Mouse (Mus musculus) heart, postnatal 0 days (tissue): ENCODE results near the gene Galnt7. TPM values are rescaled to one million over a fixed set of nuclear protein-coding genes. Genes with fewer than 3 reads are reported as not detected.

Experiments used
- ATAC-seq: fragments of 200-750 bp; cut with Nextera tagmentation; 2 replicates; pipeline ENCODE4 v1.8.0; 2017; ENCODE audit warnings: low read depth, moderate number of reproducible peaks, moderate library complexity; ENCODE audit not compliant: insufficient read depth
- DNase-seq: peaks from one replicate; pipeline ENCODE4 v3.0.0-alpha.2; 2016; ENCODE audit warnings: low spot score
- H3K27ac ChIP-seq: fragments of 300-500 bp; sonication (generic); 2 replicates; pipeline ENCODE4 v1.5.1; 2014; ENCODE audit warnings: low read depth, mild to moderate bottlenecking
- H3K27me3 ChIP-seq: fragments of 300-500 bp; sonication (generic); 2 replicates; pipeline ENCODE4 v1.6.1; 2014; ENCODE audit warnings: low read length, mixed read lengths; ENCODE audit not compliant: control insufficient read depth, insufficient read depth
- H3K36me3 ChIP-seq: fragments of 300-500 bp; sonication (generic); replicated peaks from 2 replicates; pipeline ENCODE4 v1.6.1; 2014; ENCODE audit warnings: low read length, mixed read lengths; ENCODE audit not compliant: control insufficient read depth, insufficient read depth
- H3K4me1 ChIP-seq: fragments of 300-500 bp; sonication (generic); 2 replicates; pipeline ENCODE4 v1.6.1; 2014; ENCODE audit warnings: antibody characterized with exemption; ENCODE audit not compliant: control insufficient read depth, insufficient read depth
- H3K4me2 ChIP-seq: fragments of 300-500 bp; sonication (generic); 2 replicates; pipeline ENCODE4 v1.6.1; 2014; ENCODE audit warnings: low read depth, mild to moderate bottlenecking, low read length, moderate library complexity
- H3K4me3 ChIP-seq: fragments of 300-500 bp; sonication (generic); 2 replicates; pipeline ENCODE4 v1.5.1; 2014; ENCODE audit warnings: low read depth, low read length
- H3K9ac ChIP-seq: fragments of 300-500 bp; sonication (generic); replicated peaks from 2 replicates; pipeline ENCODE4 v1.6.1; 2014; ENCODE audit warnings: low read depth, low read length, mixed read lengths
- H3K9me3 ChIP-seq: fragments of 300-500 bp; sonication (generic); replicated peaks from 2 replicates; pipeline ENCODE4 v1.6.1; 2016; ENCODE audit warnings: low read length; ENCODE audit not compliant: control insufficient read depth
- CTCF ChIP-seq: IDR thresholded peaks from 2 replicates; pipeline ENCODE4 v1.5.1; 2016; ENCODE audit warnings: antibody characterized with exemption, control low read depth, low read depth
- EP300 ChIP-seq: IDR thresholded peaks from 2 replicates; pipeline ENCODE4 v1.6.1; 2016; ENCODE audit warnings: antibody characterized with exemption, low read depth
- WGBS: fragments of 180-500 bp; shearing (Covaris S2); extraction: QIAGEN DNeasy Blood & Tissue Kit; methylation state at CpG from one replicate; pipeline ENCODE4 v1.1.7; 2014; 5-methylcytosine and 5-hydroxymethylcytosine counted together
- polyA plus RNA-seq: library from polyadenylated mRNA; unstranded; fragments of >200 nt; fragmentation: Nextera tagmentation; extraction: Ambion mirVana; gene quantifications from 2 replicates; pipeline ENCODE4 v1.2.1, GENCODE M21; 2015
- total RNA-seq: library from RNA; depleted of rRNA; stranded (reverse); fragments of >200 nt; gene quantifications from 2 replicates; pipeline ENCODE4 v1.2.3, GENCODE M21; 2014; ENCODE audit warnings: low replicate concordance

The Galnt7 gene
- total and polyA plus RNA-seq, 2 experiments from 2014 or later = 3.5 to 7.2 TPM

GRCm38 (mm10) chr8:57579845-57580244, 73.0 kb downstream of the Galnt7 start:
- H3K36me3 ChIP-seq = no peaks in the 10 kb centered on the region
- H3K4me2 ChIP-seq = no peak overlapping the region
- ATAC-seq (no peak), DNase-seq (no peak)
- H3K4me3 ChIP-seq = no peak overlapping the region
- WGBS = 79% methylated on average over 6 of the region's 6 CpGs
- H3K27ac ChIP-seq = no peak overlapping the region
- peaks cover 14% of the 10 kb centered on the region; the same call in 1 of the 2 replicates for H3K4me1 ChIP-seq
- H3K9ac ChIP-seq = no peak overlapping the region
- no peaks in the 10 kb centered on the region for H3K9me3 ChIP-seq
- TF ChIP-seq EP300 (no peak), CTCF (no peak)
- H3K27me3 ChIP-seq = no peaks in the 10 kb centered on the region

GRCm38 (mm10) chr8:57577301-57577700, 75.5 kb downstream of the Galnt7 start:
- H3K27ac ChIP-seq = no peak overlapping the region
- DNase-seq (no peak), ATAC-seq (no peak)
- no peaks in the 10 kb centered on the region for H3K36me3 ChIP-seq
- no peaks in the 10 kb centered on the region for H3K9me3 ChIP-seq
- TF ChIP-seq CTCF (no peak), EP300 (no peak)
- H3K4me1 ChIP-seq = peaks cover 14% of the 10 kb centered on the region; the same call in 1 of the 2 replicates
- H3K4me2 ChIP-seq = no peak overlapping the region
- no peak overlapping the region for H3K4me3 ChIP-seq
- 68% methylated on average over 5 of the region's 5 CpGs for WGBS
- no peak overlapping the region for H3K9ac ChIP-seq
- H3K27me3 ChIP-seq = no peaks in the 10 kb centered on the region

GRCm38 (mm10) chr8:57576238-57576637, 76.6 kb downstream of the Galnt7 start:
- 5% methylated on average over 7 of the region's 7 CpGs for WGBS
- H3K27me3 ChIP-seq = no peaks in the 10 kb centered on the region
- no peaks in the 10 kb centered on the region for H3K36me3 ChIP-seq
- H3K4me3 ChIP-seq = no peak overlapping the region
- H3K27ac ChIP-seq = no peak overlapping the region
- H3K9ac ChIP-seq = no peak overlapping the region
- H3K4me1 ChIP-seq = peaks cover 14% of the 10 kb centered on the region; the same call in 1 of the 2 replicates
- TF ChIP-seq EP300 (no peak), CTCF (peak; percentile 46)
- peak; percentile 74 for DNase-seq
- no peak overlapping the region for H3K4me2 ChIP-seq
- ATAC-seq = peak; percentile 96
- no peaks in the 10 kb centered on the region for H3K9me3 ChIP-seq

GRCm38 (mm10) chr8:57575336-57575735, 77.5 kb downstream of the Galnt7 start:
- H3K27ac ChIP-seq = no peak overlapping the region
- H3K4me2 ChIP-seq = no peak overlapping the region
- no peaks in the 10 kb centered on the region for H3K9me3 ChIP-seq
- no peak overlapping the region for H3K4me3 ChIP-seq
- no peak for DNase-seq
- no peak overlapping the region for H3K9ac ChIP-seq
- H3K4me1 ChIP-seq = peaks cover 14% of the 10 kb centered on the region; the same call in 1 of the 2 replicates
- H3K27me3 ChIP-seq = no peaks in the 10 kb centered on the region
- WGBS = 96% methylated on average over 9 of the region's 9 CpGs
- TF ChIP-seq CTCF (no peak), EP300 (no peak)
- ATAC-seq = no peak
- H3K36me3 ChIP-seq = no peaks in the 10 kb centered on the region

GRCm38 (mm10) chr8:57574398-57574797, 78.4 kb downstream of the Galnt7 start:
- Histone ChIP-seq H3K4me3 (no peak overlapping the region), H3K4me1 (peaks cover 14% of the 10 kb centered on the region; the same call in 1 of the 2 replicates), H3K9ac (no peak overlapping the region), H3K9me3 (no peaks in the 10 kb centered on the region), H3K4me2 (no peak overlapping the region), H3K27ac (no peak overlapping the region), H3K27me3 (no peaks in the 10 kb centered on the region), H3K36me3 (no peaks in the 10 kb centered on the region)
- DNase-seq (peak; percentile 79), ATAC-seq (peak; percentile 73; the same call in 1 of the 2 replicates)
- WGBS = 12% methylated on average over 7 of the region's 7 CpGs
- TF ChIP-seq CTCF (peak; percentile 87), EP300 (no peak)

GRCm38 (mm10) chr8:57573844-57574243, 79.0 kb downstream of the Galnt7 start:
- Histone ChIP-seq H3K4me1 (peaks cover 14% of the 10 kb centered on the region; the same call in 1 of the 2 replicates), H3K27me3 (no peaks in the 10 kb centered on the region), H3K4me3 (no peak overlapping the region), H3K36me3 (no peaks in the 10 kb centered on the region), H3K9ac (no peak overlapping the region), H3K9me3 (no peaks in the 10 kb centered on the region), H3K4me2 (no peak overlapping the region), H3K27ac (no peak overlapping the region)
- 64% methylated on average over 6 of the region's 6 CpGs for WGBS
- DNase-seq = no peak
- TF ChIP-seq EP300 (no peak), CTCF (peak; percentile 27)
- ATAC-seq = no peak
